Mouse (Mus musculus): ENCODE measurements around the gene Olfr723. TPM values are rescaled to one million over a fixed set of nuclear protein-coding genes. Genes with fewer than 3 reads are reported as not detected.

The Olfr723 gene
- not detected in 2 replicates for polyA plus RNA-seq (2012; rRNA removed)

GRCm38 (mm10) chr14:49931687-49932086, at the start of gene Olfr723:
Gene Olfr723, minus strand, starts transcription at chr14:49931787.

DNA sequence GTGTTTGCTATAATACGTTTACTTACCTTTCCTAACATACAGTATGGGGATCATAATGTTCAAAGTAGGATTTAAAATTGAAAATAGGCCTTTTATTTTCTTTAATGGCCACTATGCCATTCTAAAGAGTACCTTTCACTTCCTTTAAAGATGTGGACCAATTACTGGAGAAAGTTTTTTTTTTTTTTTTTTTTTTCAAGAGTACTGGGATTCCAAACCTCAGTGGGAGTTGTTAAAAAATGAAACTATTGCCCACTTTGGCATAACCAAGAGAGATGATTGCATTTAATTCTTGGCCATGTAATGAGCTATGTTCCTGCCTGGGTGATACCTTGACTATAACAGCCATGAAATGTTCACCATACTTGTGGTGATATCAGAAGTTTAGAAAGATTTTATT, 31.6 kb upstream of the Olfr723 start, which contains the start of gene Olfr724:
Gene Olfr724 (minus strand): TSS at position 101 of the 400 bp plus-strand sequence.

DNA sequence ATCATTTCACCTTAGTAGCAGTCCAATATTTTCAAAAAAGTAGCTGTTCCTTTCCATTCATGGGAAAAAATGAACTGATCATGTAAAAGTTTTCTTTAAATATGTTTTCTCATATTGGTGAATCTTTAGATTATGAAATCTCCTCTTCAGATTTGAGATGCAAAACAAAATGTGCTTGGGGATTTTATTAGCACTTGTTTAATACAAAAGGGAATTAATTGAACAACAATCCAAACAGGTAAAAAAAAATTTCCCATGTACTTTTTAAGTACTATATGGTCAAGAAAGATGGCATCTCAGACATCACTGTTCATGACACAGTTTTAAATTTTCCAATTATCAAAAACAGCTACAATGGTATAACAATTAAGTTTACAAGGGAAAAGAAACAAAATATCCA, 29.7 kb downstream of the Olfr723 start, which contains the start of gene Olfr722:
Gene Olfr722 (minus strand): TSS at position 101 of the 400 bp plus-strand sequence.

Other genes starting within 250 kb of the Olfr723 start
- gene Armh4, start 148.4 kb downstream of the Olfr723 start, polyA plus RNA-seq (2012; rRNA removed) = 2.6 and 2.8 TPM in 2 replicates
- not detected in 2 replicates for gene Olfr722, start 29.8 kb downstream of the Olfr723 start, polyA plus RNA-seq (2012; rRNA removed)
- not detected in 2 replicates for gene Olfr724, start 31.5 kb upstream of the Olfr723 start, polyA plus RNA-seq (2012; rRNA removed)
- gene Olfr725, start 108.6 kb upstream of the Olfr723 start, polyA plus RNA-seq (2012; rRNA removed) = not detected in 2 replicates
- not detected in 2 replicates for gene Olfr726, start 159.2 kb upstream of the Olfr723 start, polyA plus RNA-seq (2012; rRNA removed)
- gene Olfr727, start 191.4 kb upstream of the Olfr723 start, polyA plus RNA-seq (2012; rRNA removed) = not detected in 2 replicates
- gene Olfr728, start 210.9 kb upstream of the Olfr723 start, polyA plus RNA-seq (2012; rRNA removed) = not detected in 2 replicates
- gene Olfr729, start 221.1 kb upstream of the Olfr723 start, polyA plus RNA-seq (2012; rRNA removed) = not detected in 2 replicates